Mouse (Mus musculus) yolk sac, embryonic 10.5 days (tissue): Measurements from ENCODE around the gene Fhl1.
A peak's percentile ranks its signal among the peaks of the same experiment; 100 is the strongest.

Experiments used
- DNase-seq: peaks from one replicate; pipeline ENCODE4 v3.0.0-alpha.2; 2017; ENCODE audit warnings: low spot score

The Fhl1 gene

GRCm38 (mm10) chrX:56731306-56732201, at the start of gene Fhl1:
TSS of gene Fhl1 (plus strand) at chrX:56731787.
- peak; percentile 78 for DNase-seq

- DNase-seq = no peak
Measured at GRCm38 (mm10) chrX:56682156-56682720, 49.3 kb upstream of the Fhl1 start.

GRCm38 (mm10) chrX:56683521-56683920, 48.1 kb upstream of the Fhl1 start:
- DNase-seq = no peak

GRCm38 (mm10) chrX:56692554-56692953, 39.0 kb upstream of the Fhl1 start:
- DNase-seq = no peak

GRCm38 (mm10) chrX:56694539-56694938, 37.0 kb upstream of the Fhl1 start:
- DNase-seq = no peak

GRCm38 (mm10) chrX:56697199-56697780, 34.3 kb upstream of the Fhl1 start:
- no peak for DNase-seq

GRCm38 (mm10) chrX:56697886-56698285, 33.7 kb upstream of the Fhl1 start:
- no peak for DNase-seq

GRCm38 (mm10) chrX:56701261-56701660, 30.3 kb upstream of the Fhl1 start:
- no peak for DNase-seq

GRCm38 (mm10) chrX:56703965-56704562, 27.5 kb upstream of the Fhl1 start:
- no peak for DNase-seq

- no peak for DNase-seq
Measured at GRCm38 (mm10) chrX:56708592-56709370, 22.8 kb upstream of the Fhl1 start.

- no peak for DNase-seq
Measured at GRCm38 (mm10) chrX:56710522-56710921, 21.1 kb upstream of the Fhl1 start.

GRCm38 (mm10) chrX:56712666-56713065, 18.9 kb upstream of the Fhl1 start:
- no peak for DNase-seq

GRCm38 (mm10) chrX:56722559-56722958, 9.0 kb upstream of the Fhl1 start:
- no peak for DNase-seq

- no peak for DNase-seq
Measured at GRCm38 (mm10) chrX:56728507-56728906, 3.1 kb upstream of the Fhl1 start.

GRCm38 (mm10) chrX:56730828-56731305, 720 bp upstream of the Fhl1 start:
- DNase-seq = no peak

GRCm38 (mm10) chrX:56732401-56732800, 814 bp downstream of the Fhl1 start:
- DNase-seq = no peak

- peak; percentile 28 for DNase-seq
Measured at GRCm38 (mm10) chrX:56734436-56734835, 2.8 kb downstream of the Fhl1 start.

- DNase-seq = no peak
Measured at GRCm38 (mm10) chrX:56736226-56736625, 4.6 kb downstream of the Fhl1 start.

- DNase-seq = no peak
Measured at GRCm38 (mm10) chrX:56737848-56738554, 6.4 kb downstream of the Fhl1 start.

- DNase-seq = no peak
Measured at GRCm38 (mm10) chrX:56741428-56741827, 9.8 kb downstream of the Fhl1 start.

GRCm38 (mm10) chrX:56751536-56751935, 19.9 kb downstream of the Fhl1 start:
- DNase-seq = no peak
